Mouse (Mus musculus): ENCODE results near the gene Exoc3l4. TPM values are rescaled to one million over a fixed set of nuclear protein-coding genes. Genes with fewer than 3 reads are reported as not detected.

Gene Exoc3l4
- polyA plus RNA-seq, 1 experiment from 2014 or later: 9.4 TPM

DNA sequence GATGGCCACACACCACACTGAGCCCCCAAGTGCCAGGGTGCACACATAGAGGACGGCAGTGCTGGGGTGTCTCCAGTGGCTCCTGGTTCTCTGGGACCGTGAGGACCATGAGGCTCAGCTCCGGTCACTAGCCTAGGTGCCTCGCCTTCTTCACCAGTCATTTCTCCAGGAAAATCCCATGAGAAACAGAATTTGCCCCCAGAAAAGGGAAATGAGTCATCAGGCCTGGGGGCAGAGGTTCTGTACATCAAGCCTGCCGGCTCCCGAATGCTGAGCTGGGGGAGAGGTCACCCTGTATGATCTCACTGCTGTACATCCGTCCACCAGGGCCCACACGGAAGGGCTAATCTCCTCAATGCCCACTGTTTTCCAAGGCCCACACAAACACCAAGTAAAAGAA is 39.0 kb downstream of the Exoc3l4 start:
- Histone ChIP-seq H3K36me3 (ENCODE audit: control insufficient read depth, insufficient read depth, low read length) (no peaks in the 10 kb centered on the region), H3K9ac (ENCODE audit: low read length) (no peak overlapping the region), H3K4me1 (ENCODE audit: control insufficient read depth in 2 of 2, insufficient read depth in 2 of 2, low read length in 2 of 2) (peaks cover 6 to 15% of the 10 kb centered on the region in 2 experiments; a peak in 3 of 4 replicates), H3K27ac (replicated peaks in 1 of 2; ENCODE audit: control insufficient read depth in 1 of 2, insufficient read depth in 1 of 2, low read depth in 2 of 2, low read length in 2 of 2) (no peak overlapping the region), H3K9me3 (ENCODE audit: control insufficient read depth, low read length) (no peaks in the 10 kb centered on the region), H3K27me3 (ENCODE audit: control insufficient read depth, insufficient read depth, low read length) (peaks cover 54% of the 10 kb centered on the region), H3K4me2 (ENCODE audit: low read length) (no peak overlapping the region), H3K4me3 (ENCODE audit: control insufficient read depth in 1 of 2, insufficient read depth in 1 of 2, low read depth in 1 of 2, low read length in 2 of 2) (no peak overlapping the region)
- WGBS: 60% methylated on average over 8 of the region's 8 CpGs
- no peak for ATAC-seq (ENCODE audit: insufficient number of reproducible peaks, insufficient read depth, low FRiP score, low read depth)

DNA sequence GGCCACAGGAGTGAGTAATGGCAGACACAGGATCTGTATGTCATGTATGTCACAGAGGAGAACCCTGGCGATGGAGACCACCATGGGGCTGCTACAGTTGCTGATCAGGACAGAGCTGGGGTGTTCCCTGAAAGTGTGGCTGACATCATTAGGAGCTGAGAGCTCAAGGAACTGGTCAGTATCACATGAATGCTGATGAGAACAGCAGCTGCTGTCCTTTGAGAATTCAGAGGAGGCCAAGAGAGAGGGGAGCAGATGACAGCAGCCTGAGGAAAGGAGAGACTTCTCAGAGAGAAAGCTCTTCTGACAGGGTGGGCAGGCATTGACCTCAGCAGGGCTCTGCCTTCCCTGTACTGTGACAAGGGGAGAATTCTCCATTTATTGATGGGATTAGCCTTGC is 40.9 kb downstream of the Exoc3l4 start:
- Histone ChIP-seq H3K9ac (ENCODE audit: low read length) (no peak overlapping the region), H3K9me3 (ENCODE audit: control insufficient read depth, low read length) (no peaks in the 10 kb centered on the region), H3K27me3 (ENCODE audit: control insufficient read depth, insufficient read depth, low read length) (peaks cover 40% of the 10 kb centered on the region), H3K4me3 (ENCODE audit: control insufficient read depth in 1 of 2, insufficient read depth in 1 of 2, low read depth in 1 of 2, low read length in 2 of 2) (no peak overlapping the region), H3K4me1 (ENCODE audit: control insufficient read depth in 2 of 2, insufficient read depth in 2 of 2, low read length in 2 of 2) (peaks cover 9 to 21% of the 10 kb centered on the region in 2 experiments), H3K27ac (replicated peaks in 1 of 2; ENCODE audit: control insufficient read depth in 1 of 2, insufficient read depth in 1 of 2, low read depth in 2 of 2, low read length in 2 of 2) (no peak overlapping the region), H3K4me2 (ENCODE audit: low read length) (no peak overlapping the region), H3K36me3 (ENCODE audit: control insufficient read depth, insufficient read depth, low read length) (no peaks in the 10 kb centered on the region)
- no peak for ATAC-seq (ENCODE audit: insufficient number of reproducible peaks, insufficient read depth, low FRiP score, low read depth)
- 94% methylated on average over 1 of the region's 1 CpGs for WGBS

DNA sequence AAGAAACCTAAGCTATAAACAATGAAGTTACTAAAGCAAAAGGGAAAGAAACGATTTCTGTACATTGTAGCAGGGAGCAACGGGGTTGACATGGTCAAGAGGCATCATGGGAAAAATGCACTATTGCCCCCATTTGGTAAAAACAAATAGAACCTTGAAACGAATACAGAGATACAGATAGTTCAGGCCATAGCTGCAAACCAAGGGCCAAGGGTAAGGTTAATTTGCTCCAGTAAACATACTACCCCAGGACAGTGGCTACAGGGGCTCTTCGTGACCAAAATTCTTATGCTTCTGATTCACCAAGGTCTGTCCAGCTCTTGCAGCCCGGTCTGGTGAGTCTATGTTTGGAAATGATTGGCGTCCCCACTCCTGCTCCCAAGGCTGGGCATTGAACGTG is 46.8 kb downstream of the Exoc3l4 start:
- Histone ChIP-seq H3K4me1 (ENCODE audit: control insufficient read depth in 2 of 2, insufficient read depth in 2 of 2, low read length in 2 of 2) (peaks cover 3 to 10% of the 10 kb centered on the region in 2 experiments; a peak in 3 of 4 replicates), H3K9me3 (ENCODE audit: control insufficient read depth, low read length) (no peaks in the 10 kb centered on the region), H3K4me2 (ENCODE audit: low read length) (no peak overlapping the region), H3K4me3 (ENCODE audit: control insufficient read depth in 1 of 2, insufficient read depth in 1 of 2, low read depth in 1 of 2, low read length in 2 of 2) (no peak overlapping the region), H3K9ac (ENCODE audit: low read length) (no peak overlapping the region), H3K27me3 (ENCODE audit: control insufficient read depth, insufficient read depth, low read length) (peaks cover 2% of the 10 kb centered on the region; the same call in 1 of the 2 replicates), H3K36me3 (ENCODE audit: control insufficient read depth, insufficient read depth, low read length) (no peaks in the 10 kb centered on the region), H3K27ac (replicated peaks in 1 of 2; ENCODE audit: control insufficient read depth in 1 of 2, insufficient read depth in 1 of 2, low read depth in 2 of 2, low read length in 2 of 2) (no peak overlapping the region)
- no peak for ATAC-seq (ENCODE audit: insufficient number of reproducible peaks, insufficient read depth, low FRiP score, low read depth)
- 77% methylated on average over 7 of the region's 7 CpGs for WGBS

DNA sequence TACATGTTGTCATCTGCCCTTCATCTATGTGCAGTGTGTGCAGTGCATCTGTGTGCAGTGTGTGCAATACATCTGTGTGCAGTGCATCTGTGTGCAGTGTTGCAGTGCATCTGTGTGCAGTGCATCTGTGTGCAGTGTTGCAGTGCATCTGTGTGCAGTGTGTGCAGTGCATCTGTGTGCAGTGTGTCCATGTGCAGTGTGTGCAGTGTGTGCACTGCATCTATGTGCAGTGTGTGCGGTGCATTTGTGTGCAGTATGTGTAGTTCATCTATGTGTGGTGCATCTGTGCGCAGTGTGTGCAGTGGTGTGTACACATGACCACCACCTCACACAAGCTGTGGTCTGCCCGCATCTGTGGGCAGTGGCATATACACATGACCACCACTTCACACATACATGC is 49.6 kb downstream of the Exoc3l4 start:
- ATAC-seq (ENCODE audit: insufficient number of reproducible peaks, insufficient read depth, low FRiP score, low read depth): no peak
- Histone ChIP-seq H3K27ac (replicated peaks in 1 of 2; ENCODE audit: control insufficient read depth in 1 of 2, insufficient read depth in 1 of 2, low read depth in 2 of 2, low read length in 2 of 2) (no peak overlapping the region), H3K36me3 (ENCODE audit: control insufficient read depth, insufficient read depth, low read length) (no peaks in the 10 kb centered on the region), H3K4me2 (ENCODE audit: low read length) (no peak overlapping the region), H3K4me3 (ENCODE audit: control insufficient read depth in 1 of 2, insufficient read depth in 1 of 2, low read depth in 1 of 2, low read length in 2 of 2) (no peak overlapping the region), H3K4me1 (ENCODE audit: control insufficient read depth in 2 of 2, insufficient read depth in 2 of 2, low read length in 2 of 2) (peaks cover 3 to 6% of the 10 kb centered on the region in 2 experiments; a peak in 3 of 4 replicates), H3K27me3 (ENCODE audit: control insufficient read depth, insufficient read depth, low read length) (peaks cover 4% of the 10 kb centered on the region; the same call in 1 of the 2 replicates), H3K9me3 (ENCODE audit: control insufficient read depth, low read length) (no peaks in the 10 kb centered on the region), H3K9ac (ENCODE audit: low read length) (no peak overlapping the region)
- WGBS: 97% methylated on average over 3 of the region's 3 CpGs

DNA sequence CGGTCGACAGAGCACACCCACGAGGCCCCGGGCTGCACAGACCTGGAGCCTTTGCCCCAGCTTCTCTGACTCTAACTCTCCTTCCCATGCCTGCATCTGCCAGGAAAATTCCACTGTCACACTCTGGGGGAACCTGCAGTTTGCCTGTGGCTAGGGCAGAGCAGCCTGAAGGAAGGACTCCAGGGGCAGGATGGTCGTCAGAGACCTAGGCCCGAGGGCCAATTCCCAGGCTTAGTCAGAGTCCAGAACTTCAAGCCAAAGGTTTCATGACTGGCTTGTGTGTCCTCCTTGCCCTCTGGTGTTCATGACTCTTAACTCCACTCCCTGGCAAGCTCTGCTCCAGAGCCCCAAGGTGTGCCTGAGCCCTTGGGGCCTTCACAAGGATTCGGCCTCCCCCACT is 51.4 kb downstream of the Exoc3l4 start:
- H3K27ac ChIP-seq (replicated peaks in 1 of 2; ENCODE audit: control insufficient read depth in 1 of 2, insufficient read depth in 1 of 2, low read depth in 2 of 2, low read length in 2 of 2): no peak overlapping the region
- H3K4me2 ChIP-seq (ENCODE audit: low read length): no peak overlapping the region
- H3K9ac ChIP-seq (ENCODE audit: low read length): no peak overlapping the region
- no peak overlapping the region for H3K4me3 ChIP-seq (ENCODE audit: control insufficient read depth in 1 of 2, insufficient read depth in 1 of 2, low read depth in 1 of 2, low read length in 2 of 2)
- H3K4me1 ChIP-seq (ENCODE audit: control insufficient read depth in 2 of 2, insufficient read depth in 2 of 2, low read length in 2 of 2): no peaks in the 10 kb centered on the region
- ATAC-seq (ENCODE audit: insufficient number of reproducible peaks, insufficient read depth, low FRiP score, low read depth): no peak
- peaks cover 4% of the 10 kb centered on the region; the same call in 1 of the 2 replicates for H3K27me3 ChIP-seq (ENCODE audit: control insufficient read depth, insufficient read depth, low read length)
- 75% methylated on average over 7 of the region's 7 CpGs for WGBS
- H3K36me3 ChIP-seq (ENCODE audit: control insufficient read depth, insufficient read depth, low read length): no peaks in the 10 kb centered on the region
- H3K9me3 ChIP-seq (ENCODE audit: control insufficient read depth, low read length): no peaks in the 10 kb centered on the region

GRCm38 (mm10) chr12:111469507-111469906 is 52.7 kb downstream of the Exoc3l4 start:
- Histone ChIP-seq H3K4me3 (ENCODE audit: control insufficient read depth in 1 of 2, insufficient read depth in 1 of 2, low read depth in 1 of 2, low read length in 2 of 2) (no peak overlapping the region), H3K4me1 (ENCODE audit: control insufficient read depth in 2 of 2, insufficient read depth in 2 of 2, low read length in 2 of 2) (no peaks in the 10 kb centered on the region), H3K9me3 (ENCODE audit: control insufficient read depth, low read length) (no peaks in the 10 kb centered on the region), H3K36me3 (ENCODE audit: control insufficient read depth, insufficient read depth, low read length) (no peaks in the 10 kb centered on the region), H3K9ac (ENCODE audit: low read length) (no peak overlapping the region), H3K27ac (replicated peaks in 1 of 2; ENCODE audit: control insufficient read depth in 1 of 2, insufficient read depth in 1 of 2, low read depth in 2 of 2, low read length in 2 of 2) (no peak overlapping the region), H3K4me2 (ENCODE audit: low read length) (no peak overlapping the region), H3K27me3 (ENCODE audit: control insufficient read depth, insufficient read depth, low read length) (peaks cover 6% of the 10 kb centered on the region)
- WGBS: 8% methylated on average over 8 of the region's 8 CpGs
- no peak for ATAC-seq (ENCODE audit: insufficient number of reproducible peaks, insufficient read depth, low FRiP score, low read depth)

DNA sequence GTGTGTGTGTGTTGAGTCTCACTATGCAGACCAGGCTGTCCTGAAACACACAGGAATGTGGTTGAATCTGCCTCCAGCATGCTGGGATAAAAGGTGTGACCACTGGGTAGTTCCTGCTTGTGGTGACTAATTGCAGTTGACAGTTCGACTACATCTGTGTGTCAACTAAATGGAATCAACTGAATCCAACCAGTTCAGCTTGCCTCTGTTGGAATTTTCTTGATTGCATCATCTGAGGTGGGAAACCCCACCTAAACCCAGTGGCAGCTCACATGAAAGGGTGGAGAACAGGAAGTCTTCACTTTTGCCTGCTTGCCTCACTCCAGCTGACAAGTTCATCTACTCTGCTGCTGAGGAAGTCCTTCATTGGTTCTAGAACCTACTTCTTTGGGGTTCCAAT is 54.3 kb downstream of the Exoc3l4 start:
- 54% methylated on average over 1 of the region's 1 CpGs for WGBS
- no peak overlapping the region for H3K27ac ChIP-seq (replicated peaks in 1 of 2; ENCODE audit: control insufficient read depth in 1 of 2, insufficient read depth in 1 of 2, low read depth in 2 of 2, low read length in 2 of 2)

DNA sequence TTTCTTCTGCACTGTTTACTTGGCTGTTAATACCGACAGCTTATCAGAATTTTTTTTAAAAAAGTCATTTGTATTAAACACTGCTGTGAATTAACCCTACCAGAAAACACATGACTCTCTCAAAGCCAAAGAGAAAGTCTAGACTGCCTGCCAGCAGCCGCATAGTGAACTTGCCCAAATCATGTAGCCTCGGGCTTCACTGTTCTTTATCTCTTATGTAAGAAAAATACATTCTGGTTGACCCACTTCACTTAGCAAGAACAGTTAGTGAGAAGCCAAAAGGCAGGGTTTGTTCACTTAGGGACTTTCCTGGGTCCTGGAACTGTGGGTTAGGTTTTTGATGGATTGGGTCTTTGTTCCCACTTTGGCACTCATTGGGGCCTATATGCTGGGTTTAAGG is 54.9 kb downstream of the Exoc3l4 start:
- Histone ChIP-seq H3K4me1 (ENCODE audit: control insufficient read depth in 2 of 2, insufficient read depth in 2 of 2, low read length in 2 of 2) (no peaks in the 10 kb centered on the region), H3K9me3 (ENCODE audit: control insufficient read depth, low read length) (no peaks in the 10 kb centered on the region), H3K27ac (replicated peaks in 1 of 2; ENCODE audit: control insufficient read depth in 1 of 2, insufficient read depth in 1 of 2, low read depth in 2 of 2, low read length in 2 of 2) (no peak overlapping the region), H3K36me3 (ENCODE audit: control insufficient read depth, insufficient read depth, low read length) (no peaks in the 10 kb centered on the region), H3K4me3 (ENCODE audit: control insufficient read depth in 1 of 2, insufficient read depth in 1 of 2, low read depth in 1 of 2, low read length in 2 of 2) (no peak overlapping the region), H3K9ac (ENCODE audit: low read length) (no peak overlapping the region), H3K4me2 (ENCODE audit: low read length) (no peak overlapping the region), H3K27me3 (ENCODE audit: control insufficient read depth, insufficient read depth, low read length) (peaks cover 6% of the 10 kb centered on the region)
- WGBS: 70% methylated on average over 3 of the region's 3 CpGs
- ATAC-seq (ENCODE audit: insufficient number of reproducible peaks, insufficient read depth, low FRiP score, low read depth): no peak

More for the DNA sequence above, 54.3 kb downstream of the Exoc3l4 start:
- ATAC-seq (ENCODE audit: insufficient number of reproducible peaks, insufficient read depth, low FRiP score, low read depth): no peak
- Histone ChIP-seq H3K36me3 (ENCODE audit: control insufficient read depth, insufficient read depth, low read length) (no peaks in the 10 kb centered on the region), H3K9ac (ENCODE audit: low read length) (no peak overlapping the region), H3K4me1 (ENCODE audit: control insufficient read depth in 2 of 2, insufficient read depth in 2 of 2, low read length in 2 of 2) (no peaks in the 10 kb centered on the region), H3K4me2 (ENCODE audit: low read length) (no peak overlapping the region), H3K4me3 (ENCODE audit: control insufficient read depth in 1 of 2, insufficient read depth in 1 of 2, low read depth in 1 of 2, low read length in 2 of 2) (no peak overlapping the region), H3K9me3 (ENCODE audit: control insufficient read depth, low read length) (no peaks in the 10 kb centered on the region), H3K27me3 (ENCODE audit: control insufficient read depth, insufficient read depth, low read length) (peaks cover 6% of the 10 kb centered on the region)
